Mouse (Mus musculus): ENCODE measurements at regions not wholly inside any gene's neighbourhood (a gene's known extent, or its start where the extent isn't known, plus 50 kb on each side); places are given as distances from the start of the nearest gene placed in this dataset.
"Not testable (repeated sequence)": the region's sequence is repeated elsewhere in the genome, so short reads cannot be mapped to it uniquely, and the experiment has no call there.

DNA sequence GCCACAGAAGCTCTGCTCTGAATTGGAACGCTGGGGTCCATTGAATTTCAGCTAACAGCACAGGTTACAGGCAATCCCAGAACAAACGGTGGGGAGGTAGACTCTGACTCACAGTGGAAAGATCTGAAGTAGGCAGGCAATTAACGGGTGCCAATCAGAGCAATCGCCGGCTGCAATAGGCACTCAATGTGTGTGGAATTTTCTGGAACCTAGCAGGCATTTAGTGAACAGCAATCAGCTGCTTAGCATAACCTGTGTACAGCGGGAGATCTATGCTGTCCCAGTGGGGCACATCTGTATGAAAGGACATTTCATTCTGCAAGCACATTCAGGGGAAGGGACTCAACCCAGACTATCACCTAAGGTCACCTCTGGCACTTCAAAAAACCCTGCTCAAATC lies 213.4 kb downstream of the 1810013L24Rik start:
- H3K27me3 ChIP-seq, result no peaks in the 10 kb centered on the region
- no peak overlapping the region for H3K4me2 ChIP-seq (replicated peaks)
- no peak overlapping the region for H3K27ac ChIP-seq
- no peaks in the 10 kb centered on the region for H3K36me3 ChIP-seq
- ATAC-seq (ENCODE audit: insufficient number of reproducible peaks, insufficient read depth, low FRiP score, low TSS enrichment), result no peak
- H3K4me3 ChIP-seq, result no peak overlapping the region
- WGBS, result 70% methylated on average over 6 of the region's 6 CpGs
- H3K4me1 ChIP-seq, result no peaks in the 10 kb centered on the region
- no peak overlapping the region for H3K9ac ChIP-seq
- no peaks in the 10 kb centered on the region for H3K9me3 ChIP-seq

DNA sequence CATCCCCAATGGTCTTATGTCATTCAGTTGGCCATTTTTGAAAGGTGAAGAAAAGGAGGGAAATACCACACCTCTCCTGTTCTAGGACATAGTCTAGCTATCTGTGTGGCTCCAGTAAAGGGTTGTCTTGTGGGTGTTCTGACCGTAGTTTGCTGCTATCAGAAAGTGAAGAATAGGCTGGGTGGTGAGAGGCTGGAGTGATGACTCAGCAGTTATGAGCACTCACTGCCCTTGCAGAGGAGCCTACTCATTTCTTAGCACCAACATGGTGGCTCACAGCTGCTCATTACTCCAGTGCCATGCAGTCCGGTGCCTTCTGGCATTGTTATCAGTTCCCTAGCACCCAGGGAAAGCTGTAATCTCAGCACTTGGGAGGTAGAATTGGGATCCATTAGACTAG lies 217.0 kb downstream of the 1810013L24Rik start:
- no peak overlapping the region for H3K4me3 ChIP-seq
- no peak for ATAC-seq (ENCODE audit: insufficient number of reproducible peaks, insufficient read depth, low FRiP score, low TSS enrichment)
- no peak overlapping the region for H3K9ac ChIP-seq
- WGBS, result 85% methylated on average over 2 of the region's 2 CpGs
- no peak overlapping the region for H3K27ac ChIP-seq
- H3K9me3 ChIP-seq, result no peaks in the 10 kb centered on the region
- no peak overlapping the region for H3K4me2 ChIP-seq (replicated peaks)
- H3K4me1 ChIP-seq, result no peaks in the 10 kb centered on the region
- no peaks in the 10 kb centered on the region for H3K27me3 ChIP-seq
- no peaks in the 10 kb centered on the region for H3K36me3 ChIP-seq

DNA sequence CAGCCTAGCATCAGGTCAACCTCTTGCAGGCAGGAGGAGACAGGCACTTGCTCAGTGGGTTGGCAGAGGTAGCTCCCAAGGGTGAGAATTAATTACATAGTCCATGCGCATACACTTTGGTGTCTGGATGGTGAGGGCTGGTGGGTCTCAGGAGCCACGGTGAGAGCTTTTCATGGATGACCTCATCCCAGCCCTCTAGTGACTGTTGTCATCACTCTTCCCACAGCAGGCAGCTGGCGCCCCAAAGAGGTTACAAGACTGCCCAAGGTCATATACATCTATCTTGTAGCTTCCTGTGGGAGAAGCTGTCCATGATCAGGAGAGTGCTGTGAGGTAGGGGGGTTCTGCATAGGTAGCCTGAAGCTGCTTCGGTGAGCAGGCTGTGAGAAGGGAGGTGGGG lies 224.5 kb downstream of the 1810013L24Rik start:
- Histone ChIP-seq H3K27me3 (no peaks in the 10 kb centered on the region), H3K27ac (no peak overlapping the region), H3K9ac (no peak overlapping the region), H3K4me1 (no peaks in the 10 kb centered on the region), H3K4me3 (no peak overlapping the region), H3K9me3 (no peaks in the 10 kb centered on the region), H3K36me3 (no peaks in the 10 kb centered on the region), H3K4me2 (replicated peaks) (no peak overlapping the region)
- no peak for ATAC-seq (ENCODE audit: insufficient number of reproducible peaks, insufficient read depth, low FRiP score, low TSS enrichment)
- 62% methylated on average over 4 of the region's 4 CpGs for WGBS

DNA sequence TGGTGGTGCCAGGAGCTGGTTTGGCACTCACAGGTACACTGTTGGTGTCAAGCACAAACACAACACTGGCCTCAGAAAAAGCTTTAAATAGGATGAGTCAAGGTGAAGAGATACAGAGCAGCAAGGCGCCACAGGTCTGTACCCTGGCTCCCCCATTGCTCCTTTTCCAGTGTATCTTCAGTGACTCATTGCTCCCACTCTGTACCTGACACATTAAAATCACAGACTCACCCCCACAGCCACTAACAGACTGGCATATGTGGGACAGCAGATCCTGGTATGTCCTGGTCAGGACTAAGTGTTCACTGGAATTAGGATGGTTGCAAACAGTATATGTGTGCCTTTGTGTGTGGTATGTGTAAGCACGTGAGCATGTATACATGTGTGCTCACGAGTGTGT lies 226.5 kb downstream of the 1810013L24Rik start:
- H3K4me3 ChIP-seq, result no peak overlapping the region
- no peak for ATAC-seq (ENCODE audit: insufficient number of reproducible peaks, insufficient read depth, low FRiP score, low TSS enrichment)
- H3K9ac ChIP-seq, result no peak overlapping the region
- H3K27ac ChIP-seq, result no peak overlapping the region
- no peaks in the 10 kb centered on the region for H3K36me3 ChIP-seq
- H3K9me3 ChIP-seq, result no peaks in the 10 kb centered on the region
- H3K4me1 ChIP-seq, result no peaks in the 10 kb centered on the region
- 89% methylated on average over 3 of the region's 3 CpGs for WGBS
- H3K27me3 ChIP-seq, result no peaks in the 10 kb centered on the region
- no peak overlapping the region for H3K4me2 ChIP-seq (replicated peaks)

DNA sequence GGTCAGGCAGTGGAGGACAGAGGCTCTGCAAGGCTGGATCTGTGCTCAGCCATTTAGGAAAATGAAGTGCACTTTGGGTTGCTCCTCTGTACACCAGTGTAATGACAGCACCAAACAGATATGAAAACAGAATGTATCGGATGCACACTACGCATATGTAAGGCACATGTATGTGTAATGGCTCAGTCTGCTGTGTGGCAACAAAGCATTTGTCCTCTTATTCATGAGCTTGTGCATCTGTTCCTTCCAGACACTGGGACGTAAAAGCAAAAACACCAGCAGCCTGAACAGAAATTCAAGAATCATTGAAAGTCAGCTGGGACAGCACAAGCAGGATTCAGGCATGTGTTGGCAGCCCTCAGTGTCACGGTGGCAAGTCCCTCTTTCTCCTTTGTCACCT lies 241.6 kb downstream of the 1810013L24Rik start:
- Histone ChIP-seq H3K4me3 (no peak overlapping the region), H3K9me3 (no peaks in the 10 kb centered on the region), H3K9ac (no peak overlapping the region), H3K4me1 (no peaks in the 10 kb centered on the region), H3K27me3 (no peaks in the 10 kb centered on the region), H3K4me2 (replicated peaks) (no peak overlapping the region), H3K36me3 (no peaks in the 10 kb centered on the region), H3K27ac (no peak overlapping the region)
- WGBS, result 88% methylated on average over 4 of the region's 4 CpGs
- no peak for ATAC-seq (ENCODE audit: insufficient number of reproducible peaks, insufficient read depth, low FRiP score, low TSS enrichment)

DNA sequence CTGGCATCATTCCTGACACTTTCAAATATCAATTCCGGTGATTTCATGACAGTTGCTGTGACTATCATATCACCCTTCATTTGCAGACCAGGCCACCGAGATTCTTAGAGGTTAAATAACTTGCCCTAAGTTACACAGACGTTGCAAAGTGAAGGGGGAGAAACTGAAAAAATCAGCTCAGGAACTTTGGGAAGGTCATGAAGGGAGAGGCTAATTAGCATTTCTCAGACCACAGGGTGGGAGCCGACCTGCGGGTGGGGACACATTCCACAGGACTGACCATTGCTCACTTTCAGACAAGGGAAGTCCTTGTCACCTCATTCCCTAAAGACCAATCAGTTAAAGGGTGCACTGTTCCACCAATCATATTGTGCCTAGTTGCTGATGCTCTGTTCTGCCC lies 242.1 kb downstream of the 1810013L24Rik start:
- H3K4me2 ChIP-seq (replicated peaks); H3K27me3 ChIP-seq; H3K4me3 ChIP-seq; H3K9ac ChIP-seq; H3K9me3 ChIP-seq; H3K4me1 ChIP-seq; H3K27ac ChIP-seq; ATAC-seq (ENCODE audit: insufficient number of reproducible peaks, insufficient read depth, low FRiP score, low TSS enrichment); H3K36me3 ChIP-seq: not testable (repeated sequence)
- 81% methylated on average over 5 of the region's 5 CpGs for WGBS

DNA sequence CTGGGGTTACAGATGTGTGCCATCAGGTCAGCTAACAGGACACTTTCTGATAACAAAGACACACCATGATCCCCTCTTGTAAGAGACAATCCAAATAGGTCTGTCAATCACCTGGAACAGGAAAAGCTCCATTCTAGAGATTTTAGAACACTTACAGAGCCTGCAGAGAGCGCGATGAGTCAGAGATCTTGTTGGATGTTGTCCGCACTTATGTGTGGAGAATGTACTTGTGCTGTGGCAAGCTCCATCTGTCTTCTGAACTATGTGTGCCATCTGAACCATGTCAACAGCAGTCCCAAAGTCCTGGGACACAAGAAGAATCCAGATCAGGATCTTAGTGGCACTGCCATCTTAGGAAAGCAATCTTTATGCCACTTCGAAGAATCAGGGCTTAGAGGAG lies 244.4 kb downstream of the 1810013L24Rik start:
- 95% methylated on average over 4 of the region's 4 CpGs for WGBS
- Histone ChIP-seq H3K4me3 (no peak overlapping the region), H3K4me1 (no peaks in the 10 kb centered on the region), H3K27me3 (no peaks in the 10 kb centered on the region), H3K9me3 (no peaks in the 10 kb centered on the region), H3K27ac (no peak overlapping the region), H3K36me3 (no peaks in the 10 kb centered on the region), H3K9ac (no peak overlapping the region), H3K4me2 (replicated peaks) (no peak overlapping the region)
- ATAC-seq (ENCODE audit: insufficient number of reproducible peaks, insufficient read depth, low FRiP score, low TSS enrichment), result no peak

DNA sequence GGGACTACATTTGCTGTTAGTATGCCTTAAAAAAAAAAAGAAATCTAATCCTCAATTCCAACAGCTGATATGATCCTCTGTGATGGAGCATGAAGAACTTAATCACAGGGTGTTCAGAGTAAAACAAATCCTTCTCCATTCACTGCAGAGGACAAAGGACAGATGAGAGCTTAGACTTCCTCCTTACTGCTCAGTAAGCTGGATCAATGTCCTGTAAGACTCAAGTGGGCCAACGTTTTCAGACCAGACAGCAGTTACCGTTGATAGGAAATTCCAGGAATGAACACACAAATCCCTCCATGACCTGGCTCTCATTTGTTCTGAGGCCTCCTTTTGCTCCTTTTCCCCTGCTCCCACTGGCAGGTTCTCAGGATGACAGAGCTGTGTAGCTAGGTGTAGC lies 247.6 kb downstream of the 1810013L24Rik start:
- no peak overlapping the region for H3K27ac ChIP-seq
- WGBS, result 71% methylated on average over 2 of the region's 2 CpGs

DNA sequence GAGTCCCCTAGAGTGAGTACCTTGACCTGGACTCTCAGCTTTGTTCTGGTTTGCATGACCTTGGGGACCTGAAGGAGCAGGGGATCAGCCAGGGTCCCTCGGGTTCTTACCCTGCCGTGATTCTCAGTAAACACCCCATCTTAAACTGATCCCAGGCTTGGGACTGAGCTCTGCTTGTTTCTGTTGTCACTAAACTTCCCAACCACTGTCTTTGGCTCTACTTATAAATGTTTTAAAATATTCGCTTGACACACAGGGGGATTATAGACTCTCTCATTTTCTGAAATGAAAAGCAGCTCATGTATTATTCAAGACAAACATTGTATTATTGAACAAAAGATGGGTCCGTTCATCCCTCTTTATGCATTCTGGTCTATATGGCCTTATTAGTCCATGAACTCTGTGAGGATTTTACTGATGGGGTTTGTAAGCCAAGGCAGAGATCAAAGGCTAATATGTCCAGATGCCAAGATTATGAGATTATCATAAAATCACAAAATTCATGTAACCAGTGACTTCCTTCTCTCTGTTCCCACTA lies 248.6 kb downstream of the 1810013L24Rik start:
- Histone ChIP-seq H3K9ac (no peak overlapping the region), H3K4me1 (no peaks in the 10 kb centered on the region), H3K9me3 (no peaks in the 10 kb centered on the region), H3K36me3 (no peaks in the 10 kb centered on the region), H3K27me3 (no peaks in the 10 kb centered on the region), H3K4me3 (no peak overlapping the region), H3K4me2 (replicated peaks) (no peak overlapping the region), H3K27ac (no peak overlapping the region)
- 76% methylated on average over 4 of the region's 4 CpGs for WGBS
- no peak for ATAC-seq (ENCODE audit: insufficient number of reproducible peaks, insufficient read depth, low FRiP score, low TSS enrichment)

More for the DNA sequence above, 247.6 kb downstream of the 1810013L24Rik start:
- no peak overlapping the region for H3K4me3 ChIP-seq
- H3K9ac ChIP-seq, result no peak overlapping the region
- no peaks in the 10 kb centered on the region for H3K9me3 ChIP-seq
- ATAC-seq (ENCODE audit: insufficient number of reproducible peaks, insufficient read depth, low FRiP score, low TSS enrichment), result no peak
- no peak overlapping the region for H3K4me2 ChIP-seq (replicated peaks)
- no peaks in the 10 kb centered on the region for H3K4me1 ChIP-seq
- no peaks in the 10 kb centered on the region for H3K36me3 ChIP-seq
- no peaks in the 10 kb centered on the region for H3K27me3 ChIP-seq

DNA sequence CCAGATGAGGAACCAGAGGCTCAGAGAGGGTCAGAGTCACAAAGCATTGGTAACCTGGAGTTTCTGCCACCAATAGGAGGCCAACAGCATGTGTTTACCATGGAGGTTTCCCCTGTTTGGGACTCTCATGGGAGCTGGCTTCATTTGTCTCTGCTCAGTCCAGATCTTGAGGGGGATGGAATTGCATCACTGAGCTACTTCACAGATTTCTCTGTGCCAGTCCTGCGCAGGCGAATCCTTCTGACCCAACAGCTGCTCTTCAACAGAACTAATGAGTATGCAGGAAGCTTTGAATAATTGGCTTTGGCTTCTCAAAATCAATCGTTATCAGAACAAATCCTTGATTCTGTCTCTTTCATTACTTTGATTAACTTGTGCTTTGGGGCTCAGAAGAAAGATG lies 253.1 kb downstream of the 1810013L24Rik start:
- Histone ChIP-seq H3K27me3 (no peaks in the 10 kb centered on the region), H3K4me1 (no peaks in the 10 kb centered on the region), H3K9me3 (no peaks in the 10 kb centered on the region), H3K36me3 (no peaks in the 10 kb centered on the region), H3K4me2 (replicated peaks) (no peak overlapping the region), H3K4me3 (no peak overlapping the region), H3K9ac (no peak overlapping the region), H3K27ac (no peak overlapping the region)
- WGBS, result 89% methylated on average over 3 of the region's 3 CpGs
- ATAC-seq (ENCODE audit: insufficient number of reproducible peaks, insufficient read depth, low FRiP score, low TSS enrichment), result no peak

DNA sequence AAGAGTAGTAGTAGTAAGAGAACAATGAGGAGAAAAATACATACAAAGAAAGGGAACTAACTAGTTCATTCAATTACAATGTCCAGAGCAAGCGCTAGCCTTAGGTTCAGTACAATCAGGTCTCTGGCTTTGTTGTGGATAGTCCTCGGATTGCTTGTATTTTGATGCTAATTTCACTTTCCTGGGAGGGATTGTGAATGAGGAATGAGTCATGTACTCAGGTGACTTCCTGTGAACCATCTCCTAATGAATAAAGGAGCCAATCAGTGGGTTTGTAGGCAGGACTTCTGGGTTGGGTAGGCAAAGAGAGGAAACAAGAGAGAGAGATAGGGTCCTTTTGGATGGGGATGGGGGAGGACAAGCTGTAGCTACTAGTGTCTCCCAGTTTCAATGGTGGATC lies 253.8 kb downstream of the 1810013L24Rik start:
- H3K4me2 ChIP-seq (replicated peaks), result no peak overlapping the region
- H3K9ac ChIP-seq, result no peak overlapping the region
- ATAC-seq (ENCODE audit: insufficient number of reproducible peaks, insufficient read depth, low FRiP score, low TSS enrichment), result no peak
- no peak overlapping the region for H3K4me3 ChIP-seq
- H3K9me3 ChIP-seq, result no peaks in the 10 kb centered on the region
- no peak overlapping the region for H3K27ac ChIP-seq
- H3K4me1 ChIP-seq, result no peaks in the 10 kb centered on the region
- no peaks in the 10 kb centered on the region for H3K36me3 ChIP-seq
- 79% methylated on average over 2 of the region's 2 CpGs for WGBS
- no peaks in the 10 kb centered on the region for H3K27me3 ChIP-seq

DNA sequence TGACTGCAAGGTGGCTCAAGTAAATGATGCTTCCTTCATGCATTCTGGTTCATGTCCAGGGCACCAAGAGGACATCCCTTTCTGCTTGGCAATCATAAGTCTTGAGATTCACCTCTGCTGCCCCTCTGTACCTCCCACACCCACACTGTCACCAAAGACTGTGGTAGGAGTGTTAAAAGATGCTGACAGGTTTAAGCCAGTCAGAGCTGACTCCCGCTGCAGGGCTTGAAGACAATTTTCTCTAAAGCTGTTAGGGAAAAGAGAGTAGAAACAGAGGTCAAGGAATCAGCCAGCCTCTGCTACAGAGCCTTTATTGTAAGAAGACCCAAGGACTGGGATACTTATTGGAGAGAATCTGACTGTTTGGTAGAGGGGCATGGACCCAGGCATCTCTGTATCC lies 254.7 kb downstream of the 1810013L24Rik start:
- WGBS, result 80% methylated on average over 1 of the region's 1 CpGs
- Histone ChIP-seq H3K4me1 (no peaks in the 10 kb centered on the region), H3K4me2 (replicated peaks) (no peak overlapping the region), H3K9me3 (no peaks in the 10 kb centered on the region), H3K4me3 (no peak overlapping the region), H3K36me3 (no peaks in the 10 kb centered on the region), H3K9ac (no peak overlapping the region), H3K27me3 (no peaks in the 10 kb centered on the region), H3K27ac (no peak overlapping the region)
- ATAC-seq (ENCODE audit: insufficient number of reproducible peaks, insufficient read depth, low FRiP score, low TSS enrichment), result no peak

DNA sequence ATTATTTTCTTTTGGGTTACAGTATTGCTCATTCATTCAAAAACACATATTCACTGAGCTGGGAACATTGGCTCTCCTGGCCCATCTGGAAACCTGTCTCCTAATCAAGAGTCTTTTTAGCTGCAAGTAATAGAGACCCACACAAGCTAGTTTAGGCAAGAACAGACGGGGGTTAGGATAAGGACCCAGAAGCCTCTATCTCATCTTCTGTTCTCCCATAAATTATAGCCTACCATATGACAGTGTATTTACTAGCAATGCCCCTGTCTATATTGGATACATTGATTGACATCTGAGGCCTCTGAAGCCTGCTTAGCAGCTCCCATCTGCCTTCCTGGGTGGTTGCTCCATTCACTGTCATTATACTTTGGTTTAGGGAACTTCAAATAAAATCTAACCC lies 255.2 kb downstream of the 1810013L24Rik start:
- Histone ChIP-seq H3K36me3 (no peaks in the 10 kb centered on the region), H3K9ac (no peak overlapping the region), H3K4me2 (replicated peaks) (no peak overlapping the region), H3K9me3 (no peaks in the 10 kb centered on the region), H3K4me3 (no peak overlapping the region), H3K27ac (no peak overlapping the region), H3K4me1 (no peaks in the 10 kb centered on the region), H3K27me3 (no peaks in the 10 kb centered on the region)
- ATAC-seq (ENCODE audit: insufficient number of reproducible peaks, insufficient read depth, low FRiP score, low TSS enrichment), result no peak
- WGBS, result 74% methylated on average over 1 of the region's 1 CpGs
